Mouse (Mus musculus): ENCODE results near the gene Ppm1d.
A peak's percentile ranks its signal among the peaks of the same experiment; 100 is the strongest.

Ppm1d gene

DNA sequence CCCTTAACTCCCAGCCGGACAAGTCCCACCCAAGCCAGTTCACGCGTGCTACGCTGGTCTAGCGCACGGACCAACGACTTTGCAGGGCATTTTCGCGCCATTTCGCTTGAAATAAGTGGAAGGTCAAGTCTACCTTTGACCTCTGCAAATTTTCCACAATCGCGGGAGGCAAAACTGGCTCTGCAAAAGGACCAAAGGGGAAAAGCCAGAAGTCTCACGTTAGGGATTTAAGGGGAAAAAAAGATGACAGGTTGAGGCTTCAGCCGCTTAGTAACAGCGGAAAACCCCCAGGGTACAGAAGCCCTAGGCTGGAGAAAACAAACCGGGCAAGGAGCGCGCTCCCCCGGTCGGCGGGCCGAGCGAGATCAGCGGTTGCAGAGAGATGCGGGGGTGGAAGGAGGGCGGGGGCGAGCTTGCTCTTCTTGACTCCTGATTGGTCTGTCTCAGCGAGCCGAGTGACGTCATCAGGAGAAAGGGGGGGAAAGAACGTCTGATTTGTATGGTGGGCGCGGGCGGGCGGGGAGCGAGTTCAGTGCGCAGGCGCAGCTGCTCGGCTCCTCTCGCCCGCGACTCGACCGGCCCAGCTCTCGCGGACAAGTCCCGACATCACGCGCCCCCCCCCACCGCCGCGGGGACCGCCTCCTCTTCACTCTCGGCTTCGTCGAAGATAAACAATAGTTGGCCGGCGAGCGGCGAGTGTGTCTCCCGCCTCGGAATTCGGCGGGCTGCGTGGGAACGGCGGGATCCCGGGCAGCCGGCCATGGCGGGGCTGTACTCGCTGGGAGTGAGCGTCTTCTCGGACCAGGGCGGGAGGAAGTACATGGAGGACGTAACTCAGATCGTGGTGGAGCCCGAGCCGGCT lies at the start of gene Ppm1d:
Gene Ppm1d, plus strand, starts transcription at position 532 of the 862 bp plus-strand sequence.
- no peaks in the 10 kb centered on the region for H3K27me3 ChIP-seq (ENCODE audit: control insufficient read depth, insufficient read depth, low read length, poor library complexity, severe bottlenecking)
- DNase-seq (ENCODE audit: low read depth, low spot score) = peak; percentile 100
- peaks cover 1% of the 10 kb centered on the region; the same call in 1 of the 2 replicates for H3K36me3 ChIP-seq (ENCODE audit: control insufficient read depth, insufficient read depth, low read length, poor library complexity, severe bottlenecking)

DNA sequence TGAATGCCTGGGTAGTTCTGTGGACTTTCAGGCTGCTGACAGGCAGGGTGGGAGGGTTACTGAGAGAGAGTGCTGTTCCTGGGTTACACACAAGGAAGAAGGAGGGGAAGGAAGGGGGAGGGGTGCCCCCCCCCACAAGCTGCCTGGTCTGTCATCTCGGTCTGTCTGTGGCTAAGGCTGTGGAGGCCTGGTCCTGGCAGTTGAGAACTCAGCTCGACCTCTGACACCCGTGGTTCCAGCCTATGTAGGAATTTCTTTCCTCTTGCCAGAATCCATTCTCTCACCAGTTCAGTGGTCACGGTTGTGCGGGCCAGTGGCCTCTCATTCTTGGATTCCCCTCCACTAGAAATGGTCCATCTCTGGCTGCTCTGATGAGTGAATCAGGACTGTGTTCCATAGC lies 46.4 kb upstream of the Ppm1d start:
- no peaks in the 10 kb centered on the region for H3K36me3 ChIP-seq (ENCODE audit: control insufficient read depth, insufficient read depth, low read length, poor library complexity, severe bottlenecking)
- no peak for DNase-seq (ENCODE audit: low read depth, low spot score)
- no peaks in the 10 kb centered on the region for H3K27me3 ChIP-seq (ENCODE audit: control insufficient read depth, insufficient read depth, low read length, poor library complexity, severe bottlenecking)

GRCm38 (mm10) chr11:85267393-85267792 lies 43.7 kb upstream of the Ppm1d start:
- Histone ChIP-seq H3K27me3 (ENCODE audit: control insufficient read depth, insufficient read depth, low read length, poor library complexity, severe bottlenecking) (no peaks in the 10 kb centered on the region), H3K36me3 (ENCODE audit: control insufficient read depth, insufficient read depth, low read length, poor library complexity, severe bottlenecking) (no peaks in the 10 kb centered on the region)
- DNase-seq (ENCODE audit: low read depth, low spot score) = no peak

DNA sequence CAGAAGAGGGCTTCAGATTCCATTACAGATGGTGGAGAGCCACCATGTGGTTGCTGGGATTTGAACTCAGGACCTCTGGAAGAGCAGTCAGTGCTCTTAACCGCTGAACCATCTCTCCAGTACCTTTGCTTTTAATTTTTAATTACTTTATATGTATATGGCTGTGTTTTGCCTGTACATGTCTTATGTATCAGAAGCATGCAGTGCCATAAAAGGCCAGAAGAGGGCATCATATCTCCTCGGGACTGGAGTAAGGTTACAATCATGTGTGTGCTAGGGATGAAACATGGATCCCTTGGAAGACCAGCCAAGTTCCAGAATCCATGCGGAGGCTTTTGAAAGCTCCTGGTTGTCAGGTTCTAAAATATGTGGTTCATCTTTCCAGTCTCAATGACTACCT lies 40.4 kb upstream of the Ppm1d start:
- Histone ChIP-seq H3K27me3 (ENCODE audit: control insufficient read depth, insufficient read depth, low read length, poor library complexity, severe bottlenecking) (no peaks in the 10 kb centered on the region), H3K36me3 (ENCODE audit: control insufficient read depth, insufficient read depth, low read length, poor library complexity, severe bottlenecking) (no peaks in the 10 kb centered on the region)
- peak; percentile 83 for DNase-seq (ENCODE audit: low read depth, low spot score)

GRCm38 (mm10) chr11:85273299-85273698 lies 37.7 kb upstream of the Ppm1d start:
- no peaks in the 10 kb centered on the region for H3K27me3 ChIP-seq (ENCODE audit: control insufficient read depth, insufficient read depth, low read length, poor library complexity, severe bottlenecking)
- peak; percentile 33 for DNase-seq (ENCODE audit: low read depth, low spot score)
- no peaks in the 10 kb centered on the region for H3K36me3 ChIP-seq (ENCODE audit: control insufficient read depth, insufficient read depth, low read length, poor library complexity, severe bottlenecking)

DNA sequence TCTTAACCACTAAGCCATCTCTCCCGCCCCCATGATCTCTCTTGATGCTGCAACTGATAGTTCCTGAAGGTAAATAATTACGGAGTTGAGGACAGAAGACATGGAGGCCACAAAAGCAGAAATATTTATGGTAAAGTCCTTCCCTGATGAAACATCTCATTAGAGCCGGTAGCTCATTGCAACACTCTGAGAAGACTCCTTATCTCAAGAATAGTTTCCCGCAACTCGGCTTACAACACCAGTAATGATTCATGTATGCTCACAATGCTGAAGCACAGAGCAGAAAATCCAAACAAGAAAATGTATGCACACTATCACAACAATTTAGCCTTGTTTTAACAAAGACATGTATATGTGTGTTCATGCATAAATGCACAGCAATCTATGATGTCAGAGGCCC lies 35.9 kb upstream of the Ppm1d start:
- Histone ChIP-seq H3K27me3 (ENCODE audit: control insufficient read depth, insufficient read depth, low read length, poor library complexity, severe bottlenecking) (no peaks in the 10 kb centered on the region), H3K36me3 (ENCODE audit: control insufficient read depth, insufficient read depth, low read length, poor library complexity, severe bottlenecking) (no peaks in the 10 kb centered on the region)
- DNase-seq (ENCODE audit: low read depth, low spot score) = no peak

DNA sequence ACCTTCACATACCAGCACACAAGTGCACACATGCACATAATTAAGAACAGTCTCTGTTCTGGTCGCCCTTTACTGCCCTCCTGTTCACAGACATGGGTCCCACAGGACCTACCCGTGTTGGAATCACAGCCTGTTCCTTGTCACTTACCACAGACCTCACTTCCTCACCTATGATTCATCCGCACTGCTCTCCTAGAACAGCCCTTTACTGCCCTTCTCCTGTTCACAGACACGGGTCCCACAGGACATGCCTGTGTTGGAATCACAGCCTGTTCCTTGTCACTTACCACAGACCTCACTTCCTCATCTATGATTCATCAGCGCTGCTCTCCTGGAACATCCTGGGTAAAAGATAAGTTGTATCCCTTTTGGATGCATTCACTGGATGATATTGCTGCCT lies 33.4 kb upstream of the Ppm1d start:
- Histone ChIP-seq H3K27me3 (ENCODE audit: control insufficient read depth, insufficient read depth, low read length, poor library complexity, severe bottlenecking) (no peaks in the 10 kb centered on the region), H3K36me3 (ENCODE audit: control insufficient read depth, insufficient read depth, low read length, poor library complexity, severe bottlenecking) (no peaks in the 10 kb centered on the region)
- no peak for DNase-seq (ENCODE audit: low read depth, low spot score)

DNA sequence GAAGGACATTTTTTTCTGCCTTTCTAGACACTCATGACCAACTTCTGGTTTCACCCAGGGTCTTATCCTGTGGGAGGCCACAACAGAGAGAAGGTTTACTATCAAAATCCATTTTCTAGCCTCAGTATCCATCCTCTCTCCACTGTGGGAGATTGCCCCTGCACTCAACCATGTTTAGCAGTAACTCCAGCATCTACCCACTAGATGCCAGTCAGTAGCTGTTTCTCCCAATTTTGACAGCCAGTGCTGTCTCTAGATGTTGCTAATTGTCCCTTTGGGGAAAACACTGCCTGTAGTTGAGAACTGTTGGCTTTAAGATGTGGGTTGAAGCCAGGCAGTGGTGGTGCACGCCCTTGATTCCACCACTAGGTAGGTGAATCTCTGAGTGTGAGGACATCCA lies 32.9 kb upstream of the Ppm1d start:
- DNase-seq (ENCODE audit: low read depth, low spot score) = no peak
- no peaks in the 10 kb centered on the region for H3K27me3 ChIP-seq (ENCODE audit: control insufficient read depth, insufficient read depth, low read length, poor library complexity, severe bottlenecking)
- no peaks in the 10 kb centered on the region for H3K36me3 ChIP-seq (ENCODE audit: control insufficient read depth, insufficient read depth, low read length, poor library complexity, severe bottlenecking)

DNA sequence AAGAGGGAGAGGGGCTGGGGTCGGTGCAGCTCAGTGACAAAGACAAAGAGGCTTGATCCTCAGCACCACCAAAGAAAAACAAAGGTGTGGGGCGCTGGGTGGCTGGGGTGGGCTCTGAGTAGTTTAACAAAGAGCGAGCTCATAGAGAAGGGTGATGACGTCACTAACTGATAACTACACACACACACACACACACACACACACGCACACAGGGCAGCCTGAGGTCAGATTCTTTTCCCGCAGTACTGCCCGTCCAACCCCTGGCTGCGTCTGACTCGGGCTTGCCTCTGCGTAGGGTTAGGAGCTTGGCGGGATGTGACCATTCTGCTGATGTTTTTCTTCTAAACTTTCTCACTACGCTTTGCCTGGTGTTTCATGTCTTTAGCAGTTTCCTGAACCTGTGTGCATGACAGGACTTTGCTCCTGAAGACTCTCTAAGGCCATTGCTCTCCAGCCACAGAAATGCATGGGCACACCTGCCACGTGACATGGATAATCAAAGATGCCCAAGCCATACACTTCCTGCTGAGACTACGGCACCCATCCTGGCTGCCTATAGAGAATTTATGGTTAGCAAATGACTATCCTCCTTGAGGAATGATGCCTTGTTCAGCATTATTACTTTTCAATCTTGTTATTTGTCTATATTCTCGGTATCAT lies 29.7 kb upstream of the Ppm1d start:
- Histone ChIP-seq H3K27me3 (ENCODE audit: control insufficient read depth, insufficient read depth, low read length, poor library complexity, severe bottlenecking) (no peaks in the 10 kb centered on the region), H3K36me3 (ENCODE audit: control insufficient read depth, insufficient read depth, low read length, poor library complexity, severe bottlenecking) (no peaks in the 10 kb centered on the region)
- DNase-seq (ENCODE audit: low read depth, low spot score) = no peak

DNA sequence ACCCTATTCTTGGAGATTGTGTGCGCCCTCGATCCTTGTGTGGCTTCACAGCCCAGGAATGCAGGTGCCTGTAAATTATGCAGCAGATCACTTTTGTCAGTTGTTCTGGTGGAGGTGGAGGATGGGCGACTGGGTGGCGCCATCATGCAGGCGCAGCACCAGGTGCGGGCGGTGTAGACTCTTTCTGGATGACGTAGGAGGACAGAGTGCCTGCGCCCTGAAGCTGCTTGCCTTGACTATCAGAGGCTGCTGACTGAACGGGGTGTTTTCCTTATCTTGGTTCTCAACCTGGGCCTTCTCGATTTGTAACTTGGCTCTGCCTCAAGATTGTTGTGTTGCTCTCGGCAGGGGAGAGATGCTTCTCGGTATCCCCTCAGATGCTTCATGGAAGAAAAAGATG lies 13.1 kb upstream of the Ppm1d start:
- Histone ChIP-seq H3K36me3 (ENCODE audit: control insufficient read depth, insufficient read depth, low read length, poor library complexity, severe bottlenecking) (no peaks in the 10 kb centered on the region), H3K27me3 (ENCODE audit: control insufficient read depth, insufficient read depth, low read length, poor library complexity, severe bottlenecking) (no peaks in the 10 kb centered on the region)
- no peak for DNase-seq (ENCODE audit: low read depth, low spot score)

GRCm38 (mm10) chr11:85299880-85300279 lies 11.2 kb upstream of the Ppm1d start:
- Histone ChIP-seq H3K27me3 (ENCODE audit: control insufficient read depth, insufficient read depth, low read length, poor library complexity, severe bottlenecking) (no peaks in the 10 kb centered on the region), H3K36me3 (ENCODE audit: control insufficient read depth, insufficient read depth, low read length, poor library complexity, severe bottlenecking) (no peaks in the 10 kb centered on the region)
- no peak for DNase-seq (ENCODE audit: low read depth, low spot score)

DNA sequence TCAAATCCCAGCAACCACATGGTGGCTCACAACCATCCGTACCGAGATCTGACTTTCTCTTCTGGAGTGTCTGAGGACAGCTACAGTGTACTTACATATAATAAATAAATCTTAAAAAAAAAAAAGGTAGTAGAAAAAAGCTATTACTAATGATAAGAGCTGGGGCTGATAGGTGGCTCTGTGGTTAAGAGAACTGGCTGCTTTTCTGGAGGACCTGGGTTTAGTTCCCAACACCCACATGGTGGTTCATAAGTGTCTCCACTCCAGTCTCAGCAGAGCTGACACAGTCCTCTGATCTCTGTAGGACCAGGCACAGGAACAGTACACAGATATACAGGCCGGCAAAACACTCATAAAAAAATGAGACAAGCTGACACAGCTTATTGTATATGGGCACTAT lies 9.9 kb upstream of the Ppm1d start:
- no peak for DNase-seq (ENCODE audit: low read depth, low spot score)
- H3K36me3 ChIP-seq (ENCODE audit: control insufficient read depth, insufficient read depth, low read length, poor library complexity, severe bottlenecking) = no peaks in the 10 kb centered on the region
- H3K27me3 ChIP-seq (ENCODE audit: control insufficient read depth, insufficient read depth, low read length, poor library complexity, severe bottlenecking) = no peaks in the 10 kb centered on the region

GRCm38 (mm10) chr11:85301836-85302235 lies 9.2 kb upstream of the Ppm1d start:
- Histone ChIP-seq H3K36me3 (ENCODE audit: control insufficient read depth, insufficient read depth, low read length, poor library complexity, severe bottlenecking) (no peaks in the 10 kb centered on the region), H3K27me3 (ENCODE audit: control insufficient read depth, insufficient read depth, low read length, poor library complexity, severe bottlenecking) (no peaks in the 10 kb centered on the region)
- no peak for DNase-seq (ENCODE audit: low read depth, low spot score)

DNA sequence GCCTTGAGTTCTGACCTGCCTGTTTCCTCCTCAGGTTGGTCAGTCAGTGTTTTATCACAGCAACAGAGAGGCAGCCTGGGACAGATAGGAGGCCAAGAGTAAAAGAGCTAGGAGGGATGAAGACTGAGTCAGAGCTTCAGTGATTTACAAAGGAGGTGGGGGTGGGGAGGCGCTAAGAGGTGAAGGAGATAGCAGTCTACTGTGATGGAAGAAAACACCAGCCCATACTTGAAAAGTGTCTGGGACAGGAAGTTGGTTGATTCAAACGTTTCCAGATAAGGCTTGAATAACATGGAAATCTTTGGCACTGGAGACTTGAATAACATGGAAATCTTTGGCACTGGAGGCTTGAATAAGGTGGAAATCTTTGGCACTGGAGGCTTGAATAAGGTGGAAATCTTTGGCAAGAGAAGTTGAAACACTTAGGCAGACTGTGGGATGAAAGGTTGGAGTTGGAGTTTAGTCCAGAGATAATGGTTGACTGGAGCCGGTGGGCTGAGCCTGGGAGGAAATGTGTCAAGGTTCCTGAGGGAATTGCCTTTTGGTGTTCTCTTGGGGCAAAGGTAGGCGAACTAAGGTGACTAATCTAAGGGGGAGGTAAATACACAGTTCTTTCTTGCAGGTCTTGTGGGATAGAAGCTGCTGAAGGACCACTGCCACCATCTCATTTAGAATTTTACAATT lies 4.3 kb upstream of the Ppm1d start:
- Histone ChIP-seq H3K27me3 (ENCODE audit: control insufficient read depth, insufficient read depth, low read length, poor library complexity, severe bottlenecking) (no peaks in the 10 kb centered on the region), H3K36me3 (ENCODE audit: control insufficient read depth, insufficient read depth, low read length, poor library complexity, severe bottlenecking) (no peaks in the 10 kb centered on the region)
- DNase-seq (ENCODE audit: low read depth, low spot score) = no peak

- no peaks in the 10 kb centered on the region for H3K27me3 ChIP-seq (ENCODE audit: control insufficient read depth, insufficient read depth, low read length, poor library complexity, severe bottlenecking)
- DNase-seq (ENCODE audit: low read depth, low spot score) = peak; percentile 49
- H3K36me3 ChIP-seq (ENCODE audit: control insufficient read depth, insufficient read depth, low read length, poor library complexity, severe bottlenecking) = no peaks in the 10 kb centered on the region
Observed at GRCm38 (mm10) chr11:85308799-85309198, 2.2 kb upstream of the Ppm1d start.
